Mouse (Mus musculus) E14TG2a.4 (cell line): ENCODE measurements around the gene Rragd.

Source experiments
- CTCF ChIP-seq: conservative IDR thresholded peaks from 2 replicates; pipeline ENCODE4 v1.5.1; 2014; ENCODE audit warnings: low read length
- NANOG ChIP-seq: IDR thresholded peaks from 2 replicates; pipeline ENCODE4 v1.6.1; 2014; ENCODE audit warnings: borderline replicate concordance, low read length, mixed read lengths
- POU5F1 ChIP-seq: IDR thresholded peaks from 2 replicates; pipeline ENCODE4 v1.6.1; 2014; ENCODE audit warnings: low read length, borderline replicate concordance

DNA sequence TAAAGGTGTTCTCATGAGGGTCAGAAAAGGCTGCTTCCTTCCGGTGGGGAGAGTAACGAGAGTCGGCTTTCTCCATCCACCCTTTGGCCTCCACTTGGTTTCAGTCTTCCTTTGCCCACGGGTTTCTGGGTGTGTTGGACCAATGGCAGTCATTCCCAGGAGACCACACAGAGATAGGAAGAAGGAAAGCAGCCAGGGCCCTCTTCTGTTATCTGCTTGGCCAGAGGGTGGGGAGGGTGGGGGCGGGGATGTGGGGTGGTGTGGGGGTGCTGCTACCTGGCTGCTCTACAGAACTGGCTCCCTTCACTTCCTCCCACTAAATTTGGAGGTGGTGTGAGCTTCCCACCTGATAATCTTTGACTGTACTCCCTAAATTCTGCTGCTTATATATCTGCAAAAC is 1.2 kb upstream of the Rragd start:
- TF ChIP-seq CTCF (no peak), NANOG (no peak), POU5F1 (no peak)
